Mouse (Mus musculus) erythroblast, embryonic 14.5 days (primary cell): ENCODE measurements around the gene Ccdc62.

Experiments
- GATA1 ChIP-seq: IDR thresholded peaks from 2 replicates; pipeline ENCODE4 v1.6.1; 2012; ENCODE audit warnings: low read length, inconsistent platforms, mixed read lengths
- TAL1 ChIP-seq: IDR thresholded peaks from 3 replicates; pipeline ENCODE4 v1.6.1; 2012; ENCODE audit warnings: low read length, inconsistent platforms, mixed read lengths

- TF ChIP-seq TAL1 (no peak), GATA1 (no peak)
These were observed 82.4 kb downstream of the Ccdc62 start for GRCm38 (mm10) chr5:124012885-124013284.
